Mouse (Mus musculus): Measurements from ENCODE around the gene Slc10a6.
A peak's percentile ranks its signal among the peaks of the same experiment; 100 is the strongest.

Slc10a6 gene

DNA sequence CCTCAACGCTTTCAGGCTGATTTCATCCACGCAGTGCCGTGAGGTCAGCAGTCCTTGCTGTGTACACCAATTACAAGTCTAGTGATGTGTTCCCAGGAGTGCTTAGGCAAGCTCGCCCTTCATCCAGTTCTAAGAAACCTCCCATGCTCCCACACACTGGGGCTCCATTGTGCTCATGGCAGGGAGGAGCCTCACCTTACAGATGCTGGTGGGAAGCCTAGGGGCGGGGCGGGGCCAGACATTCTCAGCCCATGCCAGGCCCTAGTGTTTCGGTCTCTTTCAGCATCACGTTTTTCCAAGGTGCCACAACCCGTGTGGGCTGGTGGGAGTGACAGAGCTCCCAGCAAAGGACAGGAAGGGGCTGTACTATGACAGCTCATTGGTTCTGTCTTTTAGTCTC is 12.0 kb downstream of the Slc10a6 start:
- no peak for DNase-seq

DNA sequence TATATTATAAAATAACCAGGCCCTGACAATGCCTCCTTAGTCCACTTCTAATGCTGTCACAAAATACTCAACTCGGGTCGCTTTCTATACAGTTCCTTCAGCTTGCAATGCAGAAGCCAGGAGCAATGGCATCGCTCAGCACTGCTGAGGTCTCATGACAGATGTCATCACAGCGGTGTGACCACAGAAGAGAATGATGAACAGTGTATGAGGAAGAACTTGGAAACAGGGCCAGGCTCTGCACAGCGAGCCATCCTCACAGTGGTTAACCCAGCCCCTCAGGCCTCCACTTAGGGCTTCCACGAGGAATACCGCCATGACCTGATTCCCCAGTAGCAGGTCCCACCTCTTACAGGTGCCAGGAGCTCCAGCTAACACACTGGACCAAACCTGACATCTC is 14.8 kb downstream of the Slc10a6 start:
- DNase-seq: no peak

DNA sequence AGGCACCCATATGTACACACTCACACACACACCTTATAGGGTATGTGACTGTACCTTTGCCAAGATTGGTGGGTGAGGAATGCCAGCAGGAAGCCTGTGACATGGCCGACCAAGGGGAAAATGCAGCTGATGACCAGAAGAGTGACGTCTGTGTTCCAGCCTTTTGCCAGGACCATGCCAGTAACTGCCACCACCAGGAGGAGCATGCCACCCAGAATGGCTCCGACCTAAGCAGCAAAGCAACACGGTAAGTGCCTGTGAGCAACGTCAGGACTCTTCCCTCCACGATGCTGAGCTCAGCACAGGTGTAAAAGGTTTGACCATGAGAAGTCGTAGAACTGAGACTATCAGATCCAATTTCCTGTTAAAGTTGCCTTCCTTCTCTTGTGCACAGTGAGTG is 16.9 kb downstream of the Slc10a6 start:
- DNase-seq: no peak

DNA sequence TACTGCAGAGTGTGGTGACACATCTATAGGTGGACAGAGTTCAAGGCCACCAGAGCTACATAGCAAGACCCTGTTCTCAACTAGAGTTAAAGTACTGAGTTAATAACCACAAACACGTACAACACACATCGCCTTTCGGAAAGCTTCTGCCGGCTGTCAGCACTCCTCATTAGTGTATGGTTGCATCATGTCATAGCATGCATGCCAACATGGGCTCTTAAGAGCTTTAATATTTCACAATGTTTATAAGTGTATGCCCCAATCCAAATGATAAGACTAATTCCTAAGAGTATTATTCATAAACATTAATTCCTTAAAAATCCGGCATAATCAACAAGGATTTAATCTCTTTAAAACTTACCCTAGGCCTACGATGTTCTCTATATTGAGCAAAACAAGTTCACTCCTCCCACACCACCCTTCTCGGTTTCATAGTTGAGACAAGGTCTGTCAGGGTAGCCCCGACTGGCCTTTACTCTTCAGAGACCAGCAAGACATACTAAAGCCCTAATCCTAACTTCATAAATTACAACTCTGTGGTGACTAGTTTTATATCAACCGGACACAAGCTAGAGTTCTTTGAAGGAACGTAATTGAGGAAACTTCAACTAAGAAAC is 18.2 kb downstream of the Slc10a6 start:
- DNase-seq: no peak

DNA sequence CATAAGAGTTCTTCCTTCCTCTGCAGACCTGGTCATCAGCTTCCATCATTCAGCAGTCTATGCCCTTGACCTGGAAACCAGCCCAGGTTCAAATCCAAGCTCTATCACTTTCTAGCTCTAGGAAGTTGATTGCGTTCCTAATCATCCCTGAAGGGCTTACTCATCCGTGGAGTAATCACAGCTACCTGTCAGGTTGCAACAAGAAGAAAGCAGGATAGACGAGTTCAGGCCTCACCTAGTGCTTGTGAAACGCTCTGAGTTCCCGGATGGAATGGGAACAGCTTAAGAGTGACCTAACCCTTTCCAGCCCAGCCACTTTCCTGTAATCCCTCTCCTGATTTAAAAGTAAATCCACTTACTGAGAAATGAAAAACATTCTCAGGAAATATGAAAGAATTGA is 19.1 kb downstream of the Slc10a6 start:
- DNase-seq: no peak

DNA sequence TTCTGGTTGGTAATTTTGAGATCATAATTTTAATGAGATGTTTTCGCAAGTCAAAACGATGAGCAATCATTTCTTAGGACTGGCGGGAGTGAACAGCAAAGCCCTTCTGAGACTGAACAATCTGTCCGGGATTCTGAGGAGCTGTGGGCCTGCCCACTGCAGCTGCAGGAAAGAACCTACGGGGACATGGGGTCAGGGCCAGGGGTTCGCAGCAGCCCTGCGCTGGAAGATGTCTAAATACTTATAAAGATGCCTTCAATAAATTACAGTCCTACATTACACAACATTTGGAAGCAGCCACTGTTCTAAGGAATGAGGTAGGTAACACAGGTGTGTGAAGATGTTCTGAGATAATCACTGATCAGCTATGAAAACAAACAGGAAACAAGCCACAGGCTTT is 23.5 kb downstream of the Slc10a6 start:
- no peak for DNase-seq

DNA sequence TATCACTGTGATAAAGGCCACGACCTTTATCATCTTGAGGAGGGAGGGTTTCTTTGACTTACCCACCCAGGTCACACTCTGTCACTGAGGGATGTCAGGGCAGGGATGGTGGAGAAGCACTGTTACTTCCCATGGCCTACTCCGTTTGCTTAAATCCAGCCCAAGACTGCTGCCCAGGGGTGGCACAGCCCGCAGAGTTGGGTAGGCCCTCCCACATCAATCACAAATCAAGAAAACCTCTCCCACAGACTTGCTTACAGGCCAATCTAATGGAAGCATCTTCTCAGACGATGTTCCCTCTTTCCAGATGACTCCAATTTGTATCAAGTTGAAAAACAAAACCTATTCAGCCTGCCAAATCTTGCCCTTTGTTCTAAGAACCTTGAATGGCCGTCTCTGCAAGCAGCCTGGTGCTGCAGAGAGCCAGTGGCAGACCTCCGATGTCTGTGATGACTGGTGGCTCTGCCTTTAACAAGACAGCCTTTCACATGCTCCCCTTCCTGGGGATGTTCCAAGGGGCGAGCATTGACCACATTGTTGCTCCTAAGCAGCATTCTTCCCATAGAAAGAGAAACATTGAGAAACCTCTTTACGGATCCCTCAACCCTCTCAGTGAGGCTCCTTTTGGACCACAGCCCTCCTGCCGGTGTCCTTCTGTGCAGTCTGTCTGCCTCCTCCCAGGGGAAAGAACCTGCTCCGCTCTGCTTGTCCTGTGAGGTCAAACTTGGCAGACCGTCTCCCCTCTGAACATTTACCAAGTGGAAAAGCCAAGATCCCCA is 25.9 kb downstream of the Slc10a6 start:
- no peak for DNase-seq

DNA sequence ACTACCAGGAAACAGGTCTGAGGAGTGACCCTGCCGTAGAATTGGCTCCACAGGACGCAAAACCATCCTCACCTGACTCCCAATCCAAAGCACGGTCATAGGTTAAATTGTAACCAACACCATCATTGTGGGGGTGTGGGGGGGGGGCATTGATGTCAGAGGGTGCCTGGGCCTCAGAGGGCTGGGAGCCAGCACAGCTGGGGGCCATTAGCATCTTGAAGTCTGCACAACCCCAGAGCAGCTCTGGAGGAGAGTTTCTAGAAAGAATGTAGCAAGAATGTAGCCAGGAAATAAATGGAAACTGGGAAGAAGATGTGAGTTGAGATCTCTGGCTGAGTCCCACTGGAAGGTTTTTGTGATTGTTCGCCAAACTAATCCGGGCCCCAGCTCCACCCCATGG is 30.3 kb downstream of the Slc10a6 start:
- peak; percentile 26 to 27 for DNase-seq

DNA sequence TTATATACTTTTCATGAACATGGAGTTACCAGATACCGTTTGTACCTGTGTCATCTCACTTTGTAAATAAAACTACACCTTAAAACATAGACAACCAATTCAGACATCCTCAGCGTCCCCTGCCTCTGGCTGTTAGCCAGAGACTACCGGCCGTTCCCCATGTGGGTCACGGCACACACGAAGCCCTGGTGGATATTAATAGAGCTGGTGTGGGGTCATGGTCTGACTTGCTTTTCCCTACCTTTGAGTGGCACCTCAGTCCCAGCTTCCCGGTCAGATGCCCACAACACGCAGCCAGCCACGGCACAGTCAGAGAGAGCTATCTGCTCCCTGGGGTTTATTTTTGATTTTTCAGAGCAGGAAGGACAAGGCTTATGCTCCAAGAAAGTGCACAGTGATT is 30.9 kb downstream of the Slc10a6 start:
- DNase-seq: no peak

DNA sequence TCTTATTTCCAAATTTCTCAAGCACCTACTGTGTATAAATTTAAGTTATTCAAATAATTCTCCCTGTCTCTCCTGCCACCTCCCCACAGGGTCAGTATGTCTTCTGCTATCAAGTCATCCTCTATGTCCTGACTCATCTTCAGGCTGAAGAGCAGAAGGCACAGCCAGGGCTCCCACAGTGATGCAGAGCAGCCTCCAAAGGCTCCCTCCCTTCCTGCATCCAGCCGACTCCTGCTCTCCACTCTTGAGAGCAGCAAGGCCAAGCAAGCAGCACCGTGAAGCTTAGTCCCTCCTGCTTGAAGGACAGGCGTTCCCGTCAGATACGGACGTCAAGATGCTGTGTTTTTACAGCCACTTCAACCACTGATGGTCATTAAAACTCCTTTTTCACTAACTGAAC is 31.6 kb downstream of the Slc10a6 start:
- DNase-seq: no peak

DNA sequence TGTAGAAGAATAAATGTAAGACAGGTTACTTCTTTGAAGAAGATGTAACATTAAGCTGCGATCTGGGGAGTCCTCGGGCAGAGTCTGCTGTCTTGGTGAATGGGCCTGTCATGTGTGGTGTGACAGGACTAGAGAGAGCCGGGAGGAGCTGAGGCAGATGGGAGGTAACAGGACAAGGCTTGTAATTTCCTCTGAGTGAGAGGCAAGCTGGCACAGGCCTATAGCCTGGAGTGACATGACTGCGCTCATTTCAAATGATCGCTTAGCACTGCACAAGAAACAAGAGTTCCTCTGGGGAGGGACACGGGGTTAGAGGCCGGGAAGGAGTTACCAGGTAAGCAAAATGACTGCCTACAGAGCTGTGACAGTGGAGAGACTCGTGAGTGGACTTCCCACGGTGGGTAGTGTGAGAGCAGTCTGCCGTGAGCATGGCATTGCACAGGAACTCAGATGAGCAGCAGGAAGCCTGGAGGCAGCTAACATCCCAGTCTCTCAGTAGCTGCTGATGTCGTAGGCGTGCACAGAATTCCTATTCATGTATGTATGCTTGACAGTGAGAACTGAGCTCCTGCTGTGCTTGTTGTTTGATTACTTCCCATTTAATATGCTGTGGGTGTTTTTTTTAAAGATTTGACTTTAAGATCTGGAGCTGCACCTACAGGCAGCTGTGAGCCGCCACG is 32.6 kb downstream of the Slc10a6 start:
- no peak for DNase-seq

DNA sequence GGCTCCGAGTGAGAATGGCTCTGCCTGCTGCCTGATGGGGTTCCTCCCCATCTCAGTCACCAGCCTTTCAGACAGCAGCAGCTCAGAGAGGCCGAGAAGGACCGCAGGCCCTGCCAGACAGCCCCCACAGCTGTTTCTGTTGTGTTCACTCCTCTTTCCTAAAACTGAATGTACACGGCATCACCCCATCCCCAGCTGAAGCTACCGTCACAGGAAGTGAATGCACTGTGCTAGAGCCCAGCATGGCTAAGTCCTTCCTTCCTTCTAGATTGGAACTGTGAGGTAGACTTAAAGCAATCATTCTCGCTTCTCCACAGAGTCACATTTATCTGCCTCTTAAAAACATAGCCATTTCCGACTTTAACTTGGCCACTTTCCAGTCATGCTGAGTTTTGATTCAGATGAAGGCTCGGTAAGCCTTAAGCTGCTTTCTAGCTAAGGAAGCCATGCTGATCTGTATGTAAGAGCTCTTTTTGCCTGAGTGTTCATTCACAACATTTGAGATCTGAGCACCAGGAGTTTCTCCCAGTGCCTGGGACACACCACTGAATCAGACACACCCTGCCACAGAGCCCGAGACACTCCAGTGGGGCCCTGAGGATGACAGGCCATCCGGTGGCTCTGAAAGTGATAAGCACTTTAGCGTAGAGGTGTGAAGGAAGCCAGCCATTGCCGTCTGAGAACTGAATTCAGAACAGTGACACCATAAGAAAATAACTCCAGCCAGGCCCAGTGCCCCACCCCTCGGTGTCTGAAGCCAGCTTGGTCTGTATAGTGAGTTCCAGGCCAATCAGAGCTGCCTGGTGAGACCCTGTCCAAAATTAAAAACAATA is 33.6 kb downstream of the Slc10a6 start:
- no peak for DNase-seq

DNA sequence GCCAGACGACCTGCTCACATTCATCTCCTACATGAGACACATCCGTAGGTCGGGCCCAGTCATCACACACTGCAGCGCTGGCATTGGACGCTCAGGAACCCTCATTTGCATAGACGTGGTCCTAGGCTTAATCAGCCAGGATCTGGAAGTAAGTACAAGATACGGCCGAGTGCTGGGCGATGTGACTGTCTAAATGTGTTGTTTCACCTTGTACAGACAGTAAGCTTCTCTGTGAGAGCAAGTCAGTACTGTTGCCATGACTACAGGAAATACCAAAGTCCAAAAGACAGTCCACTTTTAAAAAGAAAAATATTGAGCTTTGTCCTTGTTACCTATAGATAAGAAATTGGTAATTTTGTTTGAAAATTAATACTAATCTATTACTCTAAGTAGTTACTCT is 35.6 kb downstream of the Slc10a6 start:
- DNase-seq: no peak

DNA sequence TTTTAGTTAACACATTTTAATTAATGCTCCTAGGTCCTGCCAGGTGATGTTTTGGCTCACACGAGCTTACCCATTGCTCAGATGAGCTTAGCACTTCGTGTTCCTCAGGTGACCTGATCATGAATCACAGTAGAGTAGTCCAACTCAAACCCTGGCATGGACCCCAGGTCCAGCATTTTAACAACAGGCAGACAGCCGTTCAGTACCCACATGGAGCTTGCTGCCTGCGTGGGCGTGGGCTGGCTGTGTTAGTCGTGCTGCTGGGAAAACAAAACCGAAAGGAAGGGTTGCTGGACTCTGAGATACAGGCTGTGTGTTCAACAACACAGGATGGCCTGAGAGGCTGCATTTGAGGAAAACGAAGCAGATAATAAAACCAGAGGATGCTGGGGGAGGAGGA is 36.5 kb downstream of the Slc10a6 start:
- no peak for DNase-seq

DNA sequence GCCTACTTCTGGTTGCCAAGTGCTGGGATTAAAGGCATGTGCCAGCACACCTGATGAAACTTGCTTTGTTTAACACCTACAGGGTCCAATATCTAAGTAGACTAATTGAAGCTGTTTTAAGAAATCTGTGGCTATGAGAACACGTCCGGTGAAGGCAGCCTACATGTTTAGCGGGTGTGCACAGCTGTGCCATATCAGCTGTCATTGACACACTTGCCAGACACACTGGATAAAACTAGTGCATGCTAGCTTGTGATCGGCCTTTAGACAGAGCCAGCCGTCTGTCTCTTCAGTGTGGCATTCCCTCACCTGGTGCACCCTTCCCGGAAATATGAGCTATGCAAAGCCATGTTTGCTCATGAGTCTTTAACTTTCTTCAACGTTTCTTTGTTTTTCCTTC is 37.4 kb downstream of the Slc10a6 start:
- no peak for DNase-seq

DNA sequence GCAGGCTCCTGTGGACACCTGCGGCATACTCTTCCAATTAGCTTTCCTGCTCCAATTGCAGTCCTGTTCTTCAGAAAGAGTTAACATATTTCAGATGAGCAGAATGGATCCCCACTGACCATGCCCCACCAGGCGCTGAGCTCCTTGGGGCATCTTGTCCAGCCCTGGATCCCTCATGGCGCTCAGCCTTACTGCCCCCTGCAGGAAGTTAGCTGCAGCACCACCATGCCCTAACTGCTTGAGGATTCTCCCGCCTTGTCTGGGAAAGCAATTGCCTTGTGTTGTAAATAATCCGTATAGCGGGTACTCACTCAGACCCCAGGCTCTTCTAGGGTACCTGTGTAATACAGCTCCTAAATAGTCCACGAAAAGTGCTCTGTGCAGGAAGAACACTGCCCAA is 42.0 kb downstream of the Slc10a6 start:
- DNase-seq: no peak

DNA sequence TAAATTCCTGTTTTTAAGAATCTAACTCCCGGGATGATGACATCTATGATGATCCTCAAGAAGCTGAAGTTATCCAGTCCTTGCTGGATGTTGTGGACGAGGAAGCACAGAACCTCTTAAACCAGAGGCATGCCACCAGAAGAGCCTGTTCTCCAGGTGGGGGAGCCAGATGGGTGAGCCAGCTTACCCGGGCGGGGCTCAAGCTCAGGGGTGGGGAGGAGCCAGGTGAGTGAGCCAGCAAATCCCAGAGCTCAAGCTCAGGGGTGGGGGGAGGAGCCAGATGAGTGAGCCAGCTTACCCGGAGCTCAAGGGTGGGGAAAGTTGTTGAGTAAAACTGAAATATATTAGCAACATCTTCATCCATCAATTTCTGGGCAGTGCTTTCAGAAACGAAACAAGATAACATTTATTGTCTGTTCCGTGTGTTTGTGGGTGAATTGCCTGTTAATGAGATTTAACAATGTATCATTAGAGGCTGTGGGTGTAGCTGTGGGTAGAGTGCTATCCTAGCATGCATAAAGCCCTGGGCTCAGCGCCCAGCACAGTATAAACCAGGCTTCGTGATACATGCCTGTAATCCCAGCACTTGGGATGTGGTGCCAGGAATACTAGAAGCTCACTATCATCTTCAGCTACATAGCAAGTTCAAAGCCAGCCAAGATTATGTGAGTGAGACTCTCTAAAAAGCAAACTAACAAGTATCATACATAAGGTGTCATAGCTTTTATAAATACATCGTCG is 49.4 kb downstream of the Slc10a6 start:
- no peak for DNase-seq

DNA sequence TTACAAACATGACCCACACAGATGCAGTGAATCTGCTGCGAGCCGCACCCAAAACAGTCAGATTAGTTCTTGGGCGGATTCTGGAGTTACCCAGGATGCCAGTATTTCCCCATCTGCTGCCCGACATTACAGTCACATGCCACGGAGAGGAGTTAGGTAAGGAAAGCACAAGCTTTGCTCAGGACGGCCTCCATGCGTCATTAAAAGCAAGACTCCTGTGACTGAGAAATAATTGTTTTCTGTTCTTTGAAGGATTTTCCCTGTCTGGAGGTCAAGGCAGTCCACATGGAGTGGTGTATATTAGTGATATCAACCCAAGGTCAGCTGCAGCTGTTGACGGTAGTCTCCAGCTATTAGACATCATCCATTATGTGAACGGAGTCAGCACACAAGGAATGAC is 59.8 kb downstream of the Slc10a6 start:
- no peak for DNase-seq

DNA sequence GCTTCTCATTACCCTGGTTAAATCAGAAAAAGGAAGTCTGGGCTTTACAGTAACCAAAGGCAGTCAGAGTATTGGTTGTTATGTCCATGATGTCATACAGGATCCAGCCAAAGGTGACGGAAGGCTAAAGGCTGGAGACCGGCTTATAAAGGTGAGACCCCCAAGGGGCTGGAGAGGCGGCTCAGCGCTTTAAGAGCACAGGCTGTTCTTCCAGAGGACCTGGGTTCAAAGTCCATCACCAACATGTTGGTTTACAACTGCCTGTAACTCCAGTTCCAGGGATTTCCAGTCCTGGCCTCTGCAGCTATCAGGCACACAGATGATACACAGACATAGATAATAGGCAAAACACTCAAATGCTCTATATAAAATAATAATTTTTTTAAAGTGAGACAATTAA is 61.2 kb downstream of the Slc10a6 start:
- peak in 1 of 2 experiments; percentile 19 for DNase-seq

DNA sequence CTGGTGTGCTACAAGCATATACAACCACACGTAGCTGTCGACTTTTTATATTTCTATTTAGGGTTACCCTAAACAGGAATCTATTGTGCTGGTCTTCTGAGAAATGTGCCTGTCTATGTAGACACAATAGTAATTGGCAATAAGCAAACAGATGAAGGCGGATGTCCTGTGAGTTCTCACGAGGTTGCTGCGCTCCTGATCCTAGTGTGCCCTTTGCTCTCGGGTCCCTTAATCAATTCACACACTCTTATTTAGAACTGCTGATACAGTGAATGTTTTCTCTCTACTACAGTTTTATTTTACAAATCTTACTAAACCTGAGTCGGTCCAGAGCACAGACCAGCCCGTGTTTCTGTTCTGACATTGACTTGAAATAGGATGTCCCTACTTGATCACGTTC is 68.7 kb downstream of the Slc10a6 start:
- DNase-seq: peak; percentile 54 to 56

All from kidney, adult 8-10 months (tissue).